Mouse (Mus musculus) heart, embryonic 16.5 days (tissue): Measurements from ENCODE around the gene Cx3cr1. TPM values are rescaled to one million over a fixed set of nuclear protein-coding genes. Genes with fewer than 3 reads are reported as not detected.
"Not testable (repeated sequence)": the region's sequence is repeated elsewhere in the genome, so short reads cannot be mapped to it uniquely, and the experiment has no call there.

ENCODE experiments used
- ATAC-seq: fragments of 200-750 bp; cut with Nextera tagmentation; replicated peaks from 2 replicates; pipeline ENCODE4 v1.8.0; 2017; ENCODE audit warnings: moderate number of reproducible peaks; ENCODE audit not compliant: insufficient read depth, low FRiP score; ENCODE audit errors: extremely low read depth
- H3K27ac ChIP-seq: fragments of 300-500 bp; sonication (generic); 2 replicates; pipeline ENCODE4 v1.5.1; 2014; ENCODE audit warnings: mild to moderate bottlenecking, low read length, control low read depth, moderate library complexity
- H3K27me3 ChIP-seq: fragments of 300-500 bp; sonication (generic); 2 replicates; pipeline ENCODE4 v1.6.1; 2014; ENCODE audit warnings: low read length, mixed read lengths; ENCODE audit not compliant: control insufficient read depth, insufficient read depth
- H3K36me3 ChIP-seq: fragments of 300-500 bp; sonication (generic); 2 replicates; pipeline ENCODE4 v1.6.1; 2014; ENCODE audit not compliant: control insufficient read depth, insufficient read depth
- H3K4me1 ChIP-seq: fragments of 300-500 bp; sonication (generic); 2 replicates; pipeline ENCODE4 v1.6.1; 2014; ENCODE audit warnings: low read length, mixed read lengths; ENCODE audit not compliant: control insufficient read depth, insufficient read depth
- H3K4me2 ChIP-seq: fragments of 300-500 bp; sonication (generic); 2 replicates; pipeline ENCODE4 v1.6.1; 2014; ENCODE audit warnings: low read depth, mild to moderate bottlenecking, control low read depth, low read length
- H3K4me3 ChIP-seq: fragments of 300-500 bp; sonication (generic); 2 replicates; pipeline ENCODE4 v1.5.1; 2014; ENCODE audit warnings: mild to moderate bottlenecking, control low read depth, low read length
- H3K9ac ChIP-seq: fragments of 300-500 bp; sonication (generic); 2 replicates; pipeline ENCODE4 v1.6.1; 2014; ENCODE audit warnings: low read length, control low read depth
- H3K9me3 ChIP-seq: fragments of 300-500 bp; sonication (generic); replicated peaks from 2 replicates; pipeline ENCODE4 v1.6.1; 2016; ENCODE audit warnings: low read length; ENCODE audit not compliant: control insufficient read depth
- WGBS: fragments of 180-500 bp; shearing (Covaris S2); extraction: QIAGEN DNeasy Blood & Tissue Kit; methylation state at CpG from one replicate; pipeline ENCODE4 v1.1.7; 2014; 5-methylcytosine and 5-hydroxymethylcytosine counted together
- polyA plus RNA-seq: library from polyadenylated mRNA; unstranded; fragments of >200 nt; fragmentation: Nextera tagmentation; extraction: Ambion mirVana; gene quantifications from 2 replicates; pipeline ENCODE4 v1.2.1, GENCODE M21; 2015

Gene Cx3cr1
- polyA plus RNA-seq, 1 experiment from 2014 or later = 6.1 TPM

DNA sequence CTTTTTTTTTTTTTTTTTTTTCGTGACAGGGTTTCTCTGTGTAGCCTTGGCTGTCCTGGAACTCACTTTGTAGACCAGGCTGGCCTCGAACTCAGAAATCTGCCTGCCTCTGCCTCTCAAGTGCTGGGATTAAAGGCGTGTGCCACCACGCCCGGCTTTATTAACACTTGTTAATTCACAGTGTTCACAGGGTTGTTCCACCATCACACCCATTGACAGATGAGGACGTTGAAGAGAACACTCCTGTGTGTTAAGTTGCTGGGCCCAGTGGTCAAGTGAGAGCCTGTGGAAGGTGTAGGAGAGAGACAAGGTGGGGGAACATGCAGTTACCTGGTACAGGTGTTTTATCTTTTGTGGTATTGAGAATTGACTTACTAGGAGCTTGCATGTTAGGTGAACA is 57.5 kb downstream of the Cx3cr1 start:
- not testable (repeated sequence) for H3K4me3 ChIP-seq, H3K9me3 ChIP-seq, ATAC-seq, H3K4me2 ChIP-seq, H3K9ac ChIP-seq, H3K27me3 ChIP-seq
- 79% methylated on average over 6 of the region's 6 CpGs for WGBS
- peak overlapping the region; percentile 49 for H3K27ac ChIP-seq
- peaks cover 25% of the 10 kb centered on the region for H3K36me3 ChIP-seq
- peaks cover 25% of the 10 kb centered on the region for H3K4me1 ChIP-seq

DNA sequence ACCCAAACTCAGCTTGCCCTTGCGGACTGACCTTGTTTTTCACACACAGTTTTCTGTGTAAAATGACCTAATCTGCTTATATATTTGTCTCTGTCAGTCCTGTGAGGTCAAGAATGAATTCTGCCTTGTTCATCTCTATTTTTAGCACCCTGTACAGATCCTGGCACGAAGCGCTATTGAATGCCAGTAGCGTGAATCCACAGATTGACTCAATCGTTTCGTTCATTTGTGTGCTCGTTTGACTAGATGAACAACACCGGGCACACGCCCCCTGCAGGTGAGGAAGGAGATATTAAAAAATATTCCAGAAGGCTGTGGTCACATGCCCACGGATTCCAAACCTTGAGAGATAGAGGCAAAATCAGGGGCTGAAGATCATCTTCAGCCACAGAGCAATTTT is 58.1 kb downstream of the Cx3cr1 start:
- peaks cover 25% of the 10 kb centered on the region for H3K4me1 ChIP-seq
- no peaks in the 10 kb centered on the region for H3K9me3 ChIP-seq
- ATAC-seq = peak; percentile 68
- H3K4me2 ChIP-seq = peak overlapping the region; percentile 85
- H3K27ac ChIP-seq = peak overlapping the region; percentile 96
- WGBS = under 1% methylated on average over 10 of the region's 10 CpGs
- peak overlapping the region; percentile 54 for H3K9ac ChIP-seq
- H3K36me3 ChIP-seq = peaks cover 24% of the 10 kb centered on the region
- peak overlapping the region; percentile 48 for H3K4me3 ChIP-seq
- H3K27me3 ChIP-seq = no peaks in the 10 kb centered on the region

DNA sequence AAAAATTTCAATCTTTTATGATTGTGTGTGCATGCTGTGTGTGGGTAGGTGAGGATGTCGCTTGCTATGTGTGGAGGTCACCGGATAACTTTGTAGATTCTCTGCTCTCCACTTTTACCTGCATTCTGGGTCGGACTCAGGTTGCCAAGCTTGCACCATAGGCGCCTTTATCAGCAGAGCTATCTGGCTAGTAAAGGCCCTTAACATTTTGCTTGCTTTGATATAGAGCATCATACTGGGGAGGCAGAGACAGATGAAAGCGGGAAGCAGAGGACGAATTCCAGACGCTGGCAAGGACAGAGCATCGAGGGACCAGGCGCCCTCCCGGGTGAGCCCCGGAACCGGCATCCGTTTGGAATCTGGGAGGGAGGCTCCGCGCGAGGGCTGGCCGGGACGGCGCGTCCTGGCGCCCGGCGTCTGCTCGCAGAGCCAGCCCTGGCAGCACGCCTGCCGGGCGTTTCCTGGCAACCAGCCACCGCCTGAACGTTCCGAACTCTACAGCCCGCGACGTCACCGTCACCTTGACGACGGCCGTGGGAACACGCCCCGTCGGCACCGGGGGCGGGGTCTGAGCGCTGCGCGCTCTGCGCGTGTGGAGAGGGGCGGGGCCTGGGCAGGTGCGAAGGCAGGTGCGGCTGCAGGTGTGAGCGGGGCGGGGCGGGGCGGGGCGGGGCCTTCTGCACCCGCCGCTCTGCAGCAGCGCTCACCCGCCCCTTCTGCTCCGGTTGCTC is 58.7 kb downstream of the Cx3cr1 start:
- H3K9me3 ChIP-seq = no peaks in the 10 kb centered on the region
- H3K36me3 ChIP-seq = peaks cover 20% of the 10 kb centered on the region; the same call in 1 of the 2 replicates
- peak; percentile 92 for ATAC-seq
- 1% methylated on average over 60 of the region's 60 CpGs for WGBS
- peak overlapping the region; percentile 85 for H3K4me2 ChIP-seq
- H3K4me3 ChIP-seq = peak overlapping the region; percentile 48
- H3K27me3 ChIP-seq = no peaks in the 10 kb centered on the region
- H3K27ac ChIP-seq = peak overlapping the region; percentile 96
- H3K4me1 ChIP-seq = peaks cover 20% of the 10 kb centered on the region
- H3K9ac ChIP-seq = peak overlapping the region; percentile 54

DNA sequence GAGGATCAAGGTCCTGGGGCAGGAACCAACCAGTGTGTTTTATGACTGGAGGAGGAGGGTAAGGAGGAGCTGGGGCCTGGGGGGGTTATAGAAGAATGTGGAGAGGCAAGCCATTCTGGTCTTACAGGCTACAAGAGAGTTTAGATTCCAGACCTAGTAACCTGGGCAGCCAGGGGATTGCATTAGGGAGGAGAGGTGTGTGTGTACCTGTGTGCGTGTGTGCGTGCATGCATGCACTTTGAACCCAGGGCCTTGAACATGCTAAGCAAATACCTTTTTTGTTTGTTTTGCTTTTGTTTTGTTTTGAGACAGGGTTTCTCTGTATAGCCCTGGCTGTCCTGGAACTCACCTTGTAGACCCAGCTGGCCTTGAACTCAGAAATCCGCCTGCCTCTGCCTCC is 59.8 kb downstream of the Cx3cr1 start:
- Histone ChIP-seq H3K4me1 (peaks cover 20% of the 10 kb centered on the region), H3K36me3 (peaks cover 12% of the 10 kb centered on the region; the same call in 1 of the 2 replicates), H3K27ac (no peak overlapping the region), H3K9me3 (no peaks in the 10 kb centered on the region), H3K4me2 (no peak overlapping the region), H3K4me3 (no peak overlapping the region), H3K9ac (no peak overlapping the region), H3K27me3 (no peaks in the 10 kb centered on the region)
- no peak for ATAC-seq
- WGBS = 92% methylated on average over 3 of the region's 3 CpGs

DNA sequence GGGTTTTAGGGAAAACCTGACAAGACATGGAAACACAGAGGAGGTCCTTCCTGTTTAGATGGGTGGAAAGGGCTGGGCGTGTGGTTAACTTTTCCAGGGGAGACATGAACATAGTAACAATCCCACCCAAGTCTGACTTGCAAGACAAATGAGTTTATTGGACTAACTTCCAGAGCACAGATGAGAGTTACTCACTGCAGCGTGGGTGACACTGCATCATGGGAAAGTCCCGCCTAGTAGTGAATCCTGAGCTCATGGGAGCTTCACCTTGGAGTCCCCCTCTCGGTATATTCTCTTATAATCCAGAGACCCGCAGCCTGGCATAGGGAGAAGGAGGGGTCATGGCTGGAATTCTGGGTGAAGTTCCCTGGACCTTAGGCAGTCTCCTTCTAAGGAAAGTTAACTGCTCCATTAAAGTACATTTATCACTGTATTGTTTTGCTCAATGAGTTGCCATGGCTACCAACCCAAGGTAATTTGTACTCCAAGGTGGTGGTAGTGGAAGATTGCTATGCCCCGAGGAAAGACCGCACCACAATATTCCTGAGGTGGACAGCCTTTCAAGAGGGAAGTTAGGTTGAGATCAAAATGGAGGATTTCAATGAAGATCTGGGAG is 60.3 kb downstream of the Cx3cr1 start:
- H3K27me3 ChIP-seq = no peaks in the 10 kb centered on the region
- WGBS = 76% methylated on average over 7 of the region's 7 CpGs
- no peak overlapping the region for H3K27ac ChIP-seq
- peaks cover 8% of the 10 kb centered on the region; the same call in 1 of the 2 replicates for H3K36me3 ChIP-seq
- H3K9ac ChIP-seq = no peak overlapping the region
- H3K9me3 ChIP-seq = no peaks in the 10 kb centered on the region
- H3K4me1 ChIP-seq = peaks cover 20% of the 10 kb centered on the region
- no peak for ATAC-seq
- H3K4me2 ChIP-seq = no peak overlapping the region
- H3K4me3 ChIP-seq = no peak overlapping the region

DNA sequence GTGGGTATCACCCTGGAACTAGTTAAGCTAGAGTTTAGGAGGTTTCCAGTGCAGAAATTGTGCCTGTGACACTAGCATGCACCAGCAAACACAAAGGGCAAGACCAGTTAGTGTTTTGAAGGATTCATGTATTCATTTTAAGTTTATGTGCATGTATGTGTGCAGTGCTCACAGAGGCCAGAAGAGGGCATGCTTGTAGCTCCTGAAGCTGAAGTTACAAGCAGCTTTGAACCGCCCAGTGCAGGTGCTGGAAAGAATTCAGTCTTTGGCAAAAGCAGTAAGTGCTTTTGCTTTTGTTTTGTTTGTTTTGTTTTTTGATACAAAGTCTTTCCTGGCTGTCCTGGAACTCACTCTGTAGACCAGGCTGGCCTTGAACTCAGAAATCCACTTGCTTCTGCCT is 61.8 kb downstream of the Cx3cr1 start:
- Histone ChIP-seq H3K4me1 (peaks cover 10% of the 10 kb centered on the region), H3K4me3 (no peak overlapping the region), H3K4me2 (no peak overlapping the region), H3K36me3 (peaks cover 4% of the 10 kb centered on the region; the same call in 1 of the 2 replicates), H3K9ac (no peak overlapping the region), H3K9me3 (no peaks in the 10 kb centered on the region), H3K27ac (no peak overlapping the region), H3K27me3 (no peaks in the 10 kb centered on the region)
- 96% methylated on average over 1 of the region's 1 CpGs for WGBS
- no peak for ATAC-seq

DNA sequence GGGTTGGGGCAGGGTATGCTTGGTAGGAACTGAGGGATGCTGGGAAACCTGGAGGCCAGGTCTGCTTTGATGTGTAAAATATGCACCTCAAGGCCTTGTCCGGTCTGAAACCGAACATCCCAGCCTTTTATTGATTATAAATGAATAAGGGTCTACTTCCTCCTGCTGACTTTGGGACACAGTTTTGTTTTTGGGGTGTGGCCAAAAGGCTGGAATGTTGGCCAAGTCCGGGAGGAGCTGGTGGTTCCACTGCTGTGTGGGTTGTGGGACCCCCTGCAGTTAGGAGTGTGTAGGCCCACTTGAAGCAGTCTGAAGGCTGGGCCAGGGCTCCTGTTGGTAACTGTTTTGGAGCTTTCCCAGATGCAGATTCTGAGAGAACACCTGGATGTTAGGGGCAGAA is 63.7 kb downstream of the Cx3cr1 start:
- no peak for ATAC-seq
- no peaks in the 10 kb centered on the region for H3K27me3 ChIP-seq
- peaks cover 13% of the 10 kb centered on the region for H3K4me1 ChIP-seq
- no peak overlapping the region for H3K4me2 ChIP-seq
- no peaks in the 10 kb centered on the region for H3K9me3 ChIP-seq
- no peak overlapping the region for H3K9ac ChIP-seq
- H3K27ac ChIP-seq = no peak overlapping the region
- H3K36me3 ChIP-seq = no peaks in the 10 kb centered on the region
- H3K4me3 ChIP-seq = no peak overlapping the region
- WGBS = 76% methylated on average over 3 of the region's 3 CpGs

DNA sequence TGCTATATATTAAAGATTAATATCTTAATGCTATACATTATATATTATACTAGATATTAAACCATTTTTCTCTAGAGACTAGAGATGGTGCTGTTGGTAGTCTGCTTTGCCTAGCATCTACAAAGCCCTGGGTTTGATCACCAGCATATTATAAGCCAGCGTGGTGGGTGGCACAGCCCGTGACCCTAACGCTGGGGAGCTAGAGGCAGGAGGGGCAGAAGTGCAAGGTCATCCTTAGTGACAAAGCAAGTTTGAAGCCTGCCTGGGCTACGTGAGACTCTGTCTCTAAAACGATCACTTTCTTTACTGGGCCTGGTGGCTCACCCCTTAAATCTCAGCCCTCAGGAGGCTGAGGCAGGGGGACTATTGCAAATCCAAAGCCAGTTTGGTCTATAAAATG is 66.8 kb downstream of the Cx3cr1 start:
- Histone ChIP-seq H3K9ac (no peak overlapping the region), H3K4me2 (no peak overlapping the region), H3K9me3 (no peaks in the 10 kb centered on the region), H3K36me3 (no peaks in the 10 kb centered on the region), H3K27ac (no peak overlapping the region), H3K27me3 (no peaks in the 10 kb centered on the region), H3K4me1 (peaks cover 12% of the 10 kb centered on the region), H3K4me3 (no peak overlapping the region)
- no peak for ATAC-seq
- 82% methylated on average over 5 of the region's 5 CpGs for WGBS

DNA sequence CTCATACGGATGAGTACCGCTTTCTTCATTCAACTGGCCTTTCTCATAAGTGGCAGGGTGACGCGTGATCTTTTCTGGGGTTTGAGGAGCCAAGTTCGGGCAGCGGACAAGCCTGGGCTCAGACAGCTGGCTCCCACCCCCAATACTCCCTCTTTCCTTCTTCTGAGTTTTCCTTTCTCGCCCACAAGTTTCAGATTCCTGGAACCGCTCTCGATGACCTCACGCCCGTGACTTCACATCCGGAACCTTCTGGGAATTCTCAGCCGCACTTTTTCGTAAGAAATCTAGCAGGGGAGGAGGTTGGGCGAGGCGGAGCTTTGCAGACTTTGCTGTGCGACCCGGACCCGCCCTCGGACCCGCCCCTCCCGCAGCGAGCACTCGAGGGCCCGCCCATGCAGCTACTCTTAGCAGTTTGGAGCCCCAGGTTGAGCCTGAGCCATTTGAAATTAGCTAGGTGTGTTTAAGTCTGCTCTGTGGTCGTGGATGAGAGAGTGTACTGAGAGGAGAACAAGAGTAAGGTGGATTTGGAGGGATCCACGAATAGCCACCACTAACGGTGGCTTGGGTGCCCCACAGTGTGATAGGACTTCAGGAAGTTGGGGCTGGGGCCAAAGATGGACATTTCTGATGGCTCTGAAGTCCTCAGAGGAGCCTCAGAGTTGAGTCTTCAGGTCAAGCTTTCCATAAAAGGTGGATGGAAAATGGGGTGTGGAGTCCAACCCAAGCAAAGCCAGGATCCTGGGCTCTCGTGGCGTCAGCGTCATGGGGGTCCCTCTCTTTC is 67.5 kb downstream of the Cx3cr1 start:
- Histone ChIP-seq H3K9ac (peak overlapping the region; percentile 76), H3K27me3 (no peaks in the 10 kb centered on the region), H3K36me3 (no peaks in the 10 kb centered on the region), H3K4me2 (peak overlapping the region; percentile 82), H3K9me3 (no peaks in the 10 kb centered on the region), H3K4me3 (peak overlapping the region; percentile 55), H3K4me1 (peaks cover 12% of the 10 kb centered on the region), H3K27ac (peak overlapping the region; percentile 86)
- 10% methylated on average over 31 of the region's 31 CpGs for WGBS
- ATAC-seq = peak; percentile 94
